Mouse (Mus musculus): Measurements from ENCODE around the gene H1foo.

- TF ChIP-seq CTCF (IDR thresholded peaks at IDR 0.05; ENCODE audit: low read depth): no peak
- no peak for TF ChIP-seq EP300 (IDR thresholded peaks at IDR 0.05; ENCODE audit: low read depth)
These were observed 3.6 kb upstream of the H1foo start for GRCm38 (mm10) chr6:115941128-115941527.

Data from heart, postnatal 0 days (tissue).